Mouse (Mus musculus): ENCODE measurements around the gene Rasa4. TPM values are rescaled to one million over a fixed set of nuclear protein-coding genes. Genes with fewer than 3 reads are reported as not detected.

The Rasa4 gene
- polyA plus RNA-seq (2012; rRNA removed), result 12.7 and 14.4 TPM in 2 replicates

GRCm38 (mm10) chr5:136083669-136084107 lies at the start of gene Rasa4:
Gene Rasa4, plus strand, starts transcription at chr5:136083916.

GRCm38 (mm10) chr5:136038258-136039214 lies 45.2 kb upstream of the Rasa4 start, which contains the start of gene Upk3b:
Gene Upk3b, plus strand, starts transcription at chr5:136038496.

GRCm38 (mm10) chr5:136054301-136055077 lies 29.2 kb upstream of the Rasa4 start, which contains the start of gene Upk3bl:
Gene Upk3bl, plus strand, starts transcription at chr5:136054492.

DNA sequence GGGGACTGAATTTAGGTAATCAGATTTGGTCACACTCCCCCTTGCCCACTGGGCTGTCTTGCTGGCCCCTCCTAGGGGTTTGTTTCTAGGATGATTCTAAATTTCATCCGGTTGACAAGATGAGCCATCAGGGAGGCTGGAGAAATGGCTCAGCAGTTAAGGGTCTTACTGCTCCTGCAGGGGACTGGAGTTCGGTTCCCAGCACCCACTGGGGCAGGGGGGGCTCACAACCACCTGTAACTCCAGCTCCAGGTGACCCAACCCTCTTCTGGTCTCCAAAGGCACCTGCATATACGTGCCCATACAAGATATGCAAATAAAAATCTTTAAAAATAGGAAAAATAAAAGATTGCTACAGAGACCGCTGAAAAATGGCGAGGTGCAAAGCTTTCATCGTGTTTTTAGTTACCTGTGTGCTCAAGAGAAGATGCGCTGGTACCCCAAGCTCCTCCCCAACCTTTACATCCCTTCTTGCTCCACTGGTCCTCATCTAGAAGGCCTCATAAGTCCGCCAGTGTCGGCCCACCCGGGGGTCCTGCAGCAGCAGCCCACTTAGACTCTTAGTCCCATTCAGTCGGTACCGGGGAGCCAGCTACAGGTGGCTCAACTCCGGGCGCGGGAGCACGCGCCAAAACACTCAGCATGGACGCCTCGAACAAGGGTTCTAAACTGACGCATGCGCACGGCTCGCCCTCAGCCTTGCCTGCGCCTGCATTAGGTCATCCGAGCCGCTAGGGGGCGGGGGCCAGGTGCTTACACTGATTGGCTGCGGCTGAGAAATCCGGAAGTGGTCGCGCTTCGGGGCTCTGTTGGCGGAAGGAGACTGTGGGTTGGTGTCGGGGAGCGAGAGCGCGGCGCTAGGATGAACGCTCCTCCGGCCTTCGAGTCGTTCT lies 32.4 kb downstream of the Rasa4 start, which contains the start of gene Polr2j:
TSS of gene Polr2j (plus strand) at position 741 of the 893 bp plus-strand sequence.

GRCm38 (mm10) chr5:136135571-136136291 lies 52.0 kb downstream of the Rasa4 start, which contains the start of the genes Lrwd1 and Alkbh4:
Gene Lrwd1, minus strand, starts transcription at chr5:136136074.
Gene Alkbh4, plus strand, starts transcription at chr5:136136146.

Other genes with a start within 250 kb of the Rasa4 start
- gene Hspb1, start 196.0 kb upstream of the Rasa4 start, polyA plus RNA-seq (2012; rRNA removed), result 879 and 2,002 TPM in 2 replicates
- gene Ywhag, start 149.3 kb upstream of the Rasa4 start, polyA plus RNA-seq (2012; rRNA removed), result 34.2 and 36.6 TPM in 2 replicates
- 3.3 and 4.2 TPM in 2 replicates for gene Ssc4d, start 109.4 kb upstream of the Rasa4 start, polyA plus RNA-seq (2012; rRNA removed)
- gene Zp3, start 103.8 kb upstream of the Rasa4 start, polyA plus RNA-seq (2012; rRNA removed), result not detected in 2 replicates
- gene Dtx2, start 89.1 kb upstream of the Rasa4 start, polyA plus RNA-seq (2012; rRNA removed), result 10.3 and 14.2 TPM in 2 replicates
- 3.1 and 5.7 TPM in 2 replicates for gene Upk3b, start 45.4 kb upstream of the Rasa4 start, polyA plus RNA-seq (2012; rRNA removed)
- 0.33 and 1.4 TPM in 2 replicates for gene Upk3bl, start 29.4 kb upstream of the Rasa4 start, polyA plus RNA-seq (2012; rRNA removed)
- gene Polr2j, start 32.7 kb downstream of the Rasa4 start, polyA plus RNA-seq (2012; rRNA removed), result 20.7 and 23.2 TPM in 2 replicates
- 10.4 and 13.1 TPM in 2 replicates for gene Lrwd1, start 52.2 kb downstream of the Rasa4 start, polyA plus RNA-seq (2012; rRNA removed)
- 8.6 and 11.6 TPM in 2 replicates for gene Alkbh4, start 52.2 kb downstream of the Rasa4 start, polyA plus RNA-seq (2012; rRNA removed)
- 26.6 and 28.5 TPM in 2 replicates for gene Orai2, start 86.8 kb downstream of the Rasa4 start, polyA plus RNA-seq (2012; rRNA removed)
- 1.5 and 1.6 TPM in 2 replicates for gene Prkrip1, start 115.0 kb downstream of the Rasa4 start, polyA plus RNA-seq (2012; rRNA removed)
- gene Sh2b2, start 162.6 kb downstream of the Rasa4 start, polyA plus RNA-seq (2012; rRNA removed), result 1.5 and 3.4 TPM in 2 replicates

All from stomach, adult 2 months (tissue).